Mouse (Mus musculus) cerebellum, adult 2 months (tissue): ENCODE measurements around the gene Bcl2l13. TPM values are rescaled to one million over a fixed set of nuclear protein-coding genes. Genes with fewer than 3 reads are reported as not detected.

Source experiments
- DNase-seq, 2 experiments: peaks; one replicate each; pipeline ENCODE4 v3.0.0; 2021
- H3K27ac ChIP-seq: fragments of 200-500 bp; 2 replicates; pipeline ENCODE4 v1.5.1; 2012; ENCODE audit warnings: low read length, control low read depth, inconsistent platforms; ENCODE audit not compliant: insufficient read depth
- H3K27me3 ChIP-seq: fragments of 200-500 bp; 2 replicates; pipeline ENCODE4 v1.6.1; 2012; ENCODE audit warnings: inconsistent platforms, mild to moderate bottlenecking, low read length, moderate library complexity; ENCODE audit not compliant: control insufficient read depth, insufficient read depth
- H3K4me1 ChIP-seq: fragments of 200-500 bp; 2 replicates; pipeline ENCODE4 v1.6.1; 2011; ENCODE audit warnings: low read length; ENCODE audit not compliant: control insufficient read depth, insufficient read depth
- H3K4me3 ChIP-seq: fragments of 200-500 bp; replicated peaks from 2 replicates; pipeline ENCODE3; 2011; ENCODE audit warnings: mild to moderate bottlenecking, low read depth, low read length, control low read depth; ENCODE audit not compliant: insufficient read depth
- CTCF ChIP-seq: fragments of 200-500 bp; IDR thresholded peaks from 2 replicates; pipeline ENCODE4 v1.5.1; 2011; ENCODE audit warnings: low read depth, mild to moderate bottlenecking, control low read depth, low read length, moderate library complexity, borderline replicate concordance; ENCODE audit not compliant: insufficient read depth
- POLR2A ChIP-seq: fragments of 200-500 bp; IDR thresholded peaks from 2 replicates; pipeline ENCODE4 v1.6.1; 2011; ENCODE audit warnings: low read length, control low read depth, borderline replicate concordance; ENCODE audit not compliant: insufficient read depth
- WGBS: fragments of 180-500 bp; shearing (Covaris S2); methylation state at CpG from one replicate; pipeline ENCODE4 v1.1.7; 2018; 5-methylcytosine and 5-hydroxymethylcytosine counted together
- polyA plus RNA-seq: library from polyadenylated mRNA; depleted of rRNA; stranded (reverse); fragments of >200 nt; gene quantifications from 2 replicates; pipeline ENCODE4 v1.2.3, GENCODE M21; 2012

Gene Bcl2l13
- polyA plus RNA-seq, 1 experiment: 24.0 TPM

DNA sequence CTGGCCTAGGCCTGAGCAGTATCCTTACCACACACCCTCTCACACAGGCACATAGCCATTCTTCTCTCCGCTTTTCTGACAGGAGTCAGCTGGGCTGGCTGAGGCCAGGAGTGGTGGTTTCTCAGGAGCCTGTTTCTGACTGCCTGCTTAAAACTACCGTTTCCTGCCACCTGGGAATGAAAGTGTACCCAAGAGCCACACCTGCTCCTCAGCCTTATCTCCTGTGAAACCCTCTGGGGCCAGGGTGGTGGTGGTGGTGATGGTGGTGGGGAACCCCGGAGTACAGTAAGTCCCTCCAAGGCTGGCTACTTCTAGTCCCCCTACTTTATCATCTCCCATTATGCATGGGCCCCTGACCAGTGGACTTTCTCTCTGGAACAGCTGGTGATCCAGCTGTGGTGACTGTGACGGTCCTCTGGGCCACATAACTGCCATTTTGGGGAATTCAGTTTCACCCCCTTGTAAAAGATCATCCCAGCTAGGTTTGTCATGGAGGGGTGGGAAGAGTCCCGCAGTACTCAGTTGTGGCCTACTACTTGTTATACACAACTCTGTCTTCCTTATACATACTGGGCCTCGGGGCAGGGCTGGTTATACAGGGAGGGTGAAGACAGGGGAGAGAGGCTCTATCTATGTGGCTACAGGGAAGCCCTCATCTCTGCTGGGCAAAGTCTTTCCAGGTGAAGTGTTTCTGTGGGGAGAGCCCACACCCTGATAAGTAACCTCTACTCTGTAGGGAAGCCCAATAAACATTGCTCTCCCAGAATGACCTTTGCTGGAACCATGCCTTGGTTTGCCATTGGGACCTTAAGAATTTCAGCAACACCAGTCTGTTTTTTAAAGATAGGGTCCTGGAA, 94.7 kb downstream of the Bcl2l13 start:
- no peak for TF ChIP-seq POLR2A
- TF ChIP-seq CTCF: no peak
- no peak for DNase-seq
- Histone ChIP-seq H3K27me3 (no peaks in the 10 kb centered on the region), H3K27ac (no peak overlapping the region), H3K4me3 (no peak overlapping the region), H3K4me1 (no peaks in the 10 kb centered on the region)
- 87% methylated on average over 6 of the region's 6 CpGs for WGBS

DNA sequence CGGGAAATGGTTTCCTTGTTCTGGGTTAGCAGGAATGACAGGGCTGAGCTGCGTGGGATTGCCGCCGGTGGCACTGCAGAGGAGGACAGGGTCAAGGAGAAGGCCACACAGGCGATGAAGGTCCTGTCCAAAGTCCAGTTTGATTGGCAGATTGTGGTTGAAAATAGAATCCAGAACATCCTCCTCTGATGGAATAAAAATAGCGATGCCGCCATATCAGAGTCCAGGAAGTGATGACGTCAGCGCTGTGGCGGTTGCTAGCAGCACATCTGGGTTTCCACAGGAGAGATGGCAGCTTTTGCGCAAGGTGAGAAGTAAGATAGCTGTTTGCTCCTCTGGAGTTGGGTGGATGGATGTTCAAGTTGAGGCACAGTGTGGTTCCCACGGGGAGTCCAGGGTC, 96.6 kb downstream of the Bcl2l13 start:
- Histone ChIP-seq H3K27me3 (no peaks in the 10 kb centered on the region), H3K27ac (no peak overlapping the region), H3K4me1 (no peaks in the 10 kb centered on the region), H3K4me3 (no peak overlapping the region)
- no peak for DNase-seq
- 90% methylated on average over 12 of the region's 12 CpGs for WGBS
- no peak for TF ChIP-seq CTCF
- no peak for TF ChIP-seq POLR2A

DNA sequence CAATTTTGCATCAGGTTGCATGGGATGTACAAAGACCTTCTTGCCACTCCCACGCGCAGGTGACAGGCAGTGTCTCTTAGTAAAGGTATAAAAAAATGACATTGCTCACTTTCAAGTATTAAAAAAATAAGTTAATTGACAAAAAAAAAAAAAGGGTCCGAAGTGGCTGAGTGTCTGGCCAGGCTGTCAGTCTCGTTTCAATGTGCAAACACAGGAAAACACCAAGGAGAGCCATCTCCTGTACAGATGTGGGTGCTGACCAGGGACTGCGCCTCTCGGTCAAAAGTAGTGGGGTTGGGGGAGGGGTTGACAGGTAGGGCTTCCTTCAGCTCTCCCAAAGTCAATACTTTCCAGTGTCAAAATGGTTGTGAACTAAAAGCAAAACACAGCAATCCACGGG, 97.7 kb downstream of the Bcl2l13 start:
- no peak overlapping the region for H3K27ac ChIP-seq
- H3K4me3 ChIP-seq: no peak overlapping the region
- no peak for TF ChIP-seq POLR2A
- no peak for TF ChIP-seq CTCF
- no peaks in the 10 kb centered on the region for H3K27me3 ChIP-seq
- 93% methylated on average over 7 of the region's 7 CpGs for WGBS
- H3K4me1 ChIP-seq: no peaks in the 10 kb centered on the region
- no peak for DNase-seq

DNA sequence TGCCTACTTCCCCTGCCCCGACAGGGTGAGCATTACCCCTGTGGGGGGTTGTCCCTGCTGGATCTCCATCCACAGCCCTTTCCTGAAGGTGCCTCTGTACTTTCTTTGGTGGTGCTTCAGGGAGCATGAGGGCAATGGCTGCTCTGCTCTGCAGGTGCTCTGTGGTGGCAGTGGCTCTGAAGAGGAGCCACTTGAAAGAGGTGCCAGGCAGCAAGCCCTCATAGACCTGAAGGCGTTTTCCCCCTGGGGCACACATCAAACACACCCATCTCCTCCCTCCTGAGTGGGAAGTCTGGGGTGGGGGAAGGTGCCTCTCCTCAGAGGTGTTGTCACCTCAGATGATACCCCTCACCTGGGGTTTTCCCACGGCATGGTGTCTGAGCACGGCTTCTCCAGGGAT, 98.2 kb downstream of the Bcl2l13 start:
- WGBS: 82% methylated on average over 4 of the region's 4 CpGs
- TF ChIP-seq POLR2A (no peak), CTCF (no peak)

DNA sequence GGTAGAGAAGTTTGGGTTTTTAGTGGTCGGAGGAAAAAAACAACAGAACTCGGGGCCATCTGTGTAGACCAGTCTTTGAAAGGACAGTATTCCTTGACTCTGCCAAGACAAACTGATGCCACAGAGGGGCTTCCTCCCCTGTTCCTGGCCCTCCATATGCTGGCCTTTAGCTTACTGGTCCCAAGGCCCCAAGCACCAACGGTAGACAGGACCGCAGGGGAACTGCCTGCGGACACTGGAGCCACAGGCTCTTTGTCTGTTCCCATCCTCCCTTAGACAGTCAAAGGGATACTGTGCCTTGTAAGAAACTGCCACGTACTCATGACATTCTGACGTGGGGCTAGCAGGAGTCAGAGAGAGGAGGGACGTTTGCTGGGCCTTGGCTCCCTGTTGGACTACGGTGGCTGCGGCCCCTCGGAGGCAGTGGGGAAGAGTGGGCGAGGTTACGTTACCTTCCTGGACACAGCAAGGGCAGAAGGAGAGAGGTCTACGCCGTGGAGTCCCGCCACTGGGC, 101.1 kb downstream of the Bcl2l13 start:
- Histone ChIP-seq H3K4me3 (no peak overlapping the region), H3K4me1 (no peaks in the 10 kb centered on the region), H3K27me3 (no peaks in the 10 kb centered on the region), H3K27ac (no peak overlapping the region)
- no peak for DNase-seq
- TF ChIP-seq CTCF (no peak), POLR2A (no peak)
- 82% methylated on average over 16 of the region's 16 CpGs for WGBS

More for the DNA sequence above, 98.2 kb downstream of the Bcl2l13 start:
- Histone ChIP-seq H3K4me1 (no peaks in the 10 kb centered on the region), H3K27me3 (no peaks in the 10 kb centered on the region), H3K27ac (no peak overlapping the region), H3K4me3 (no peak overlapping the region)
- no peak for DNase-seq

DNA sequence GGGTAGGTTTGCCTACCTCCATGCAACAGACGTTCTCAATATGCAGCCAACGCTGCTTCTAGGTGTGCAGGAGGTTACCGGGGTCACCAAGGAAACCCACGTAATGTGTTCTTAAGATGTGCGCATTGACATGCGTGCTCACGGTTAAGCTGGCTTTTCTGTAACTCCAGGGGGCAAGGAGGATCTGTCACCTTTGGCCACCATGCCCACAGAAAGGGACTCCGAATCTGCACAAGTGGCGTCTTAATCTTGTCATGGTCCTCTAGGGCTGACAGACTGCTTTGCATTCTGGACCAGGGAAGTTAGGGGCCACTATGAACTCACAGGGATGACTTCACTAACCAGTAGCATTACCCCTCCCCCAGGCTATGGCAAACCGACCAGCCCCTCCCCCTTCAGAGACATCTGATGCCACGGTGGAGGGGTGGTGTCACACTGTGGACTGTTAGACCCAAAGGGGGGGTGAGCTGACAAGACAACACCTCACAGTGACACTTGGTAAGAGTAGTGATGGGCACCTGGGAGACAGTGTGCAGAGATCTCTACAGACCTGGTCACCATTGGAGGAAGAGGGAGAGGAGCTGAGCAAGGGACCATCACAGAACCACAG, 102.1 kb downstream of the Bcl2l13 start:
- TF ChIP-seq CTCF (no peak), POLR2A (no peak)
- WGBS: 76% methylated on average over 11 of the region's 11 CpGs
- Histone ChIP-seq H3K4me1 (no peaks in the 10 kb centered on the region), H3K4me3 (no peak overlapping the region), H3K27me3 (no peaks in the 10 kb centered on the region), H3K27ac (no peak overlapping the region)
- no peak for DNase-seq

DNA sequence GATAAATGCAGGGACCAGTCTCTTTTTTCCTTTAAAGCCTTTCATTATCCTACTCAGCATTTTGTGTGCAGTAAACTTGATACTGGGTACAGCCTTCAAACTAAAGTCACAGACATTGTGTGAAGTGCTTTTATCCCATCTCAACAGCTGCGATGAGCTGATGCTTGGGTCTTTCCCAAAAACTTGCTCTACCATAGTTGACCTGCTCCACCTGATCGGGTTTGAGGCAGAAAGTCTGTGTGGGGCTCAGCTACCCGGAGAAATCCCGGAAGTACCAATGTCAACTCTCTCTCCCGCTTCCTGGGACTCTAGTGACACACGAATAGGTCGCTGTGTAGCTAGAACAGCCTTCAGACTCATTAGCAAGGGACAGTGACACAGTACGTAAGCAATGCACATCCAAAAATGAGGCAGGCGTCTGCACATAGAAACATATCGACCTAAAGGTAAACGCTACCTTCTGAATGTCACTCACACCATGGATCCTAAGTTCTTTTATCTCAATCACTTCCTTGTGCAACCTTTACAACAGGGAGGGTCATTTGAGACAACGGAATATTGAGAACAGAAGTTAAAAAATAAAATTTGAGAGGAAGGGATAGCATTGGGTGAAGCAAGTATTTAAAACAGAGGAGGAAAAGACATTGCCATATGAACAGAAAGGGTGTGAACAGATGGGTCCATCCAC, 102.9 kb downstream of the Bcl2l13 start:
- no peak overlapping the region for H3K27ac ChIP-seq
- H3K4me3 ChIP-seq: no peak overlapping the region
- no peaks in the 10 kb centered on the region for H3K27me3 ChIP-seq
- no peaks in the 10 kb centered on the region for H3K4me1 ChIP-seq
- DNase-seq: no peak
- WGBS: 95% methylated on average over 12 of the region's 12 CpGs
- TF ChIP-seq CTCF (no peak), POLR2A (no peak)

DNA sequence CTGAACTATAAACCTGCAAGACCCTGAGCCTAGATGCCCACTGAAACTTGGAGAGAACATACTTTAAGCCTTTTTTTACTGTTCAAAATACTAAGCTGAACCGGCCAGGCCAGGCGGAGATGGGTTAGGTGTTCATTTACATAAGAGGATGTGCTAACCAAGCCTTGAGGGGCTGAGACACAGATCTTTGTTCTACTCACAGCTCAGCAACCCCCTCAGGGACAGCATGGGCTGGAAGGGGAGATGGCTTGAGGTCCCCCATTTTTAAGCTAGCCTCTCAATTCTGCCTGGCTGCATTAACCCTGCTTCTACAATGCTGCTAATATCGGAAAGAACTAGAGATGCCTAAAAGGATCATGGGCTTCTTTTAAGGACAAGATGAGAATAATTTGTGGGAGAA, 103.8 kb downstream of the Bcl2l13 start:
- TF ChIP-seq POLR2A (no peak), CTCF (no peak)
- DNase-seq: no peak
- 88% methylated on average over 3 of the region's 3 CpGs for WGBS
- no peaks in the 10 kb centered on the region for H3K4me1 ChIP-seq
- H3K27me3 ChIP-seq: no peaks in the 10 kb centered on the region
- no peak overlapping the region for H3K4me3 ChIP-seq
- H3K27ac ChIP-seq: no peak overlapping the region
